Mouse (Mus musculus): ENCODE measurements around the gene Olfr433. TPM values are rescaled to one million over a fixed set of nuclear protein-coding genes. Genes with fewer than 3 reads are reported as not detected.
"Not testable (repeated sequence)": the region's sequence is repeated elsewhere in the genome, so short reads cannot be mapped to it uniquely, and the experiment has no call there.

The Olfr433 gene
- total RNA-seq (2015; ENCODE audit: low replicate concordance) (not detected in 2 replicates), total RNA-seq (2017; ENCODE audit: low replicate concordance) (not detected in 2 replicates)

GRCm38 (mm10) chr1:174040523-174041177 lies at the start of gene Olfr433:
Gene Olfr433 (plus strand): TSS chr1:174040705.
- ATAC-seq (replicated peaks; ENCODE audit: low FRiP score, poor library complexity, severe bottlenecking): no peak

- 0 out of 2 replicates have a peak, but pooled peaks have one; percentile 25 for ATAC-seq (replicated peaks; ENCODE audit: low FRiP score, poor library complexity, severe bottlenecking)
These were observed 45.5 kb upstream of the Olfr433 start for GRCm38 (mm10) chr1:173995003-173995402.

- ATAC-seq (replicated peaks; ENCODE audit: low FRiP score, poor library complexity, severe bottlenecking): not testable (repeated sequence)
These were observed 36.0 kb upstream of the Olfr433 start for GRCm38 (mm10) chr1:174004352-174005109.

- ATAC-seq (replicated peaks; ENCODE audit: low FRiP score, poor library complexity, severe bottlenecking): not testable (repeated sequence)
These were observed 33.5 kb upstream of the Olfr433 start for GRCm38 (mm10) chr1:174007050-174007449.

- no peak for ATAC-seq (replicated peaks; ENCODE audit: low FRiP score, poor library complexity, severe bottlenecking)
These were observed 8.8 kb upstream of the Olfr433 start, which contains the start of gene Ifi205 for GRCm38 (mm10) chr1:174031698-174032097. Gene Ifi205 (minus strand): TSS chr1:174031810.

GRCm38 (mm10) chr1:174035841-174036240 lies 4.7 kb upstream of the Olfr433 start:
- no peak for ATAC-seq (replicated peaks; ENCODE audit: low FRiP score, poor library complexity, severe bottlenecking)

- no peak for ATAC-seq (replicated peaks; ENCODE audit: low FRiP score, poor library complexity, severe bottlenecking)
These were observed 2.0 kb upstream of the Olfr433 start for GRCm38 (mm10) chr1:174038480-174038879.

- peak; percentile 40; the same call in 1 of the 2 replicates for ATAC-seq (replicated peaks; ENCODE audit: low FRiP score, poor library complexity, severe bottlenecking)
These were observed 1.8 kb downstream of the Olfr433 start for GRCm38 (mm10) chr1:174042091-174042884.

- ATAC-seq (replicated peaks; ENCODE audit: low FRiP score, poor library complexity, severe bottlenecking): no peak
These were observed 3.9 kb downstream of the Olfr433 start for GRCm38 (mm10) chr1:174044431-174044830.

- ATAC-seq (replicated peaks; ENCODE audit: low FRiP score, poor library complexity, severe bottlenecking): not testable (repeated sequence)
These were observed 7.7 kb downstream of the Olfr433 start for GRCm38 (mm10) chr1:174048227-174048626.

GRCm38 (mm10) chr1:174048893-174049292 lies 8.4 kb downstream of the Olfr433 start, which contains the start of gene Olfr432:
Gene Olfr432 (plus strand): TSS chr1:174049205.
- ATAC-seq (replicated peaks; ENCODE audit: low FRiP score, poor library complexity, severe bottlenecking): no peak

GRCm38 (mm10) chr1:174049357-174049756 lies 8.9 kb downstream of the Olfr433 start:
- ATAC-seq (replicated peaks; ENCODE audit: low FRiP score, poor library complexity, severe bottlenecking): not testable (repeated sequence)

GRCm38 (mm10) chr1:174050532-174050931 lies 10.0 kb downstream of the Olfr433 start:
- ATAC-seq (replicated peaks; ENCODE audit: low FRiP score, poor library complexity, severe bottlenecking): no peak

GRCm38 (mm10) chr1:174051515-174051914 lies 11.0 kb downstream of the Olfr433 start:
- no peak for ATAC-seq (replicated peaks; ENCODE audit: low FRiP score, poor library complexity, severe bottlenecking)

- ATAC-seq (replicated peaks; ENCODE audit: low FRiP score, poor library complexity, severe bottlenecking): 0 out of 2 replicates have a peak, but pooled peaks have one; percentile 25
These were observed 11.5 kb downstream of the Olfr433 start for GRCm38 (mm10) chr1:174051931-174052536.

GRCm38 (mm10) chr1:174052981-174053380 lies 12.5 kb downstream of the Olfr433 start:
- ATAC-seq (replicated peaks; ENCODE audit: low FRiP score, poor library complexity, severe bottlenecking): no peak

GRCm38 (mm10) chr1:174055248-174055647 lies 14.7 kb downstream of the Olfr433 start:
- no peak for ATAC-seq (replicated peaks; ENCODE audit: low FRiP score, poor library complexity, severe bottlenecking)

- ATAC-seq (replicated peaks; ENCODE audit: low FRiP score, poor library complexity, severe bottlenecking): no peak
These were observed 25.8 kb downstream of the Olfr433 start, which contains the start of gene Olfr430 for GRCm38 (mm10) chr1:174066305-174066704. Gene Olfr430 (plus strand): TSS chr1:174066605.

GRCm38 (mm10) chr1:174084031-174084430 lies 43.5 kb downstream of the Olfr433 start, which contains the start of gene Olfr429:
Gene Olfr429 (plus strand): TSS chr1:174084331.
- ATAC-seq (replicated peaks; ENCODE audit: low FRiP score, poor library complexity, severe bottlenecking): no peak

Measured in erythroid progenitor cell, adult 5-6 weeks (primary cell).